ENCODE assay signal across 15 mouse cellular contexts in genomic region chr8:56706377-56706776, GRCm38 (mm10).
DNase-seq lines count a peak whose midpoint lies in the region; ATAC-seq lines count a peak whose summit lies in the region.
"Had no signal": no experiment of that assay in that cellular context is flagged by ENCODE, and none has a peak within 500 bp of the region (broad histone marks: within the 10 kb centered on the region; RNA-seq: fewer than 3 reads in every experiment).

No protein-coding gene starts in this region.

- H3K9ac ChIP-seq in neural tube, embryonic 13.5 days, result no peak overlapping the region
- H3K9ac ChIP-seq in forebrain, embryonic 13.5 days, result no peak overlapping the region
- no peak overlapping the region for H3K9ac ChIP-seq in limb, embryonic 13.5 days
- no peak overlapping the region for H3K9ac ChIP-seq in neural tube, embryonic 15.5 days (replicated peaks)
- no peak overlapping the region for H3K9ac ChIP-seq in kidney, embryonic 15.5 days
- H3K9ac ChIP-seq: liver, embryonic 13.5 days had no signal

- ATAC-seq in neural tube, embryonic 13.5 days (ENCODE audit: low read depth), result no peak
- ATAC-seq in forebrain, embryonic 13.5 days, result no peak
- no peak for ATAC-seq in limb, embryonic 13.5 days (ENCODE audit: low FRiP score, low read depth)
- no peak for ATAC-seq in neural tube, embryonic 15.5 days (ENCODE audit: low FRiP score)
- ATAC-seq in kidney, embryonic 15.5 days (replicated peaks; ENCODE audit: low FRiP score), result no peak
- ATAC-seq: Patski had no signal

- H3K4me2 ChIP-seq in neural tube, embryonic 13.5 days, result peak overlapping the region; percentile 38
- H3K4me2 ChIP-seq in forebrain, embryonic 13.5 days, result peak overlapping the region; percentile 51
- peak overlapping the region; percentile 53 for H3K4me2 ChIP-seq in limb, embryonic 13.5 days (replicated peaks)
- peak overlapping the region; percentile 33; the same call in 1 of the 2 replicates for H3K4me2 ChIP-seq in neural tube, embryonic 15.5 days
- no peak overlapping the region for H3K4me2 ChIP-seq in kidney, embryonic 15.5 days
- H3K4me2 ChIP-seq: liver, embryonic 13.5 days had no signal

- no peaks in the 10 kb centered on the region for H3K9me3 ChIP-seq in neural tube, embryonic 13.5 days
- H3K9me3 ChIP-seq in forebrain, embryonic 13.5 days (replicated peaks), result no peaks in the 10 kb centered on the region
- H3K9me3 ChIP-seq in limb, embryonic 13.5 days, result no peaks in the 10 kb centered on the region
- H3K9me3 ChIP-seq in neural tube, embryonic 15.5 days (replicated peaks), result no peaks in the 10 kb centered on the region
- no peaks in the 10 kb centered on the region for H3K9me3 ChIP-seq in kidney, embryonic 15.5 days (replicated peaks)
- H3K9me3 ChIP-seq: heart, embryonic 13.5 days; liver, embryonic 13.5 days had no signal

- DNase-seq in neural tube, embryonic 10.5 days (ENCODE audit: extremely low spot score, low spot score), result no peak
- no peak for DNase-seq in urinary bladder, postnatal 14 days (ENCODE audit: low spot score)
- no peak for DNase-seq in frontal cortex, postnatal 14 days (ENCODE audit: low spot score in 2 of 2)
- DNase-seq: adrenal gland, postnatal 10 days; cerebellum, postnatal 25 days; gastrocnemius, postnatal 10 days; liver, embryonic 13.5 days had no signal

- peaks cover 13% of the 10 kb centered on the region for H3K4me1 ChIP-seq in neural tube, embryonic 13.5 days (replicated peaks)
- peaks cover 20% of the 10 kb centered on the region for H3K4me1 ChIP-seq in forebrain, embryonic 13.5 days
- H3K4me1 ChIP-seq in limb, embryonic 13.5 days, result peaks cover 8% of the 10 kb centered on the region
- H3K4me1 ChIP-seq in neural tube, embryonic 15.5 days, result peaks cover 9% of the 10 kb centered on the region; the same call in 1 of the 2 replicates
- H3K4me1 ChIP-seq in kidney, embryonic 15.5 days, result no peaks in the 10 kb centered on the region
- H3K4me1 ChIP-seq: liver, embryonic 13.5 days had no signal

- H3K36me3 ChIP-seq in neural tube, embryonic 13.5 days, result no peaks in the 10 kb centered on the region
- no peaks in the 10 kb centered on the region for H3K36me3 ChIP-seq in forebrain, embryonic 13.5 days (ENCODE audit: poor library complexity, severe bottlenecking)
- H3K36me3 ChIP-seq in limb, embryonic 13.5 days, result no peaks in the 10 kb centered on the region
- no peaks in the 10 kb centered on the region for H3K36me3 ChIP-seq in neural tube, embryonic 15.5 days
- no peaks in the 10 kb centered on the region for H3K36me3 ChIP-seq in kidney, embryonic 15.5 days
- H3K36me3 ChIP-seq: heart, embryonic 13.5 days; liver, embryonic 13.5 days had no signal

- no peaks in the 10 kb centered on the region for H3K27me3 ChIP-seq in neural tube, embryonic 13.5 days
- H3K27me3 ChIP-seq in forebrain, embryonic 13.5 days, result no peaks in the 10 kb centered on the region
- H3K27me3 ChIP-seq in limb, embryonic 13.5 days, result 0 out of 2 replicates have a peak, but pooled peaks cover 3% of the 10 kb centered on the region
- no peaks in the 10 kb centered on the region for H3K27me3 ChIP-seq in neural tube, embryonic 15.5 days (replicated peaks)
- H3K27me3 ChIP-seq in kidney, embryonic 15.5 days, result no peaks in the 10 kb centered on the region
- H3K27me3 ChIP-seq: heart, embryonic 13.5 days; liver, embryonic 13.5 days had no signal

- 51% methylated on average over 10 of the region's 10 CpGs for WGBS in neural tube, embryonic 13.5 days
- WGBS in forebrain, embryonic 13.5 days, result 22% methylated on average over 10 of the region's 10 CpGs
- WGBS in limb, embryonic 13.5 days, result 28% methylated on average over 10 of the region's 10 CpGs
- WGBS in neural tube, embryonic 15.5 days, result 49% methylated on average over 10 of the region's 10 CpGs
- WGBS in kidney, embryonic 15.5 days, result 56% methylated on average over 10 of the region's 10 CpGs

- H3K27ac ChIP-seq in neural tube, embryonic 13.5 days (replicated peaks), result no peak overlapping the region
- no peak overlapping the region for H3K27ac ChIP-seq in forebrain, embryonic 13.5 days
- H3K27ac ChIP-seq in limb, embryonic 13.5 days, result no peak overlapping the region
- H3K27ac ChIP-seq in neural tube, embryonic 15.5 days (replicated peaks), result no peak overlapping the region
- no peak overlapping the region for H3K27ac ChIP-seq in kidney, embryonic 15.5 days
- H3K27ac ChIP-seq: heart, embryonic 13.5 days; kidney, postnatal 0 days; liver, embryonic 13.5 days had no signal

- H3K4me3 ChIP-seq in neural tube, embryonic 13.5 days, result no peak overlapping the region
- 0 out of 2 replicates have a peak overlapping the region, but pooled peaks have one; percentile 12 for H3K4me3 ChIP-seq in forebrain, embryonic 13.5 days
- peak overlapping the region; percentile 15; the same call in 1 of the 2 replicates for H3K4me3 ChIP-seq in limb, embryonic 13.5 days
- no peak overlapping the region for H3K4me3 ChIP-seq in neural tube, embryonic 15.5 days (replicated peaks)
- H3K4me3 ChIP-seq in kidney, embryonic 15.5 days (replicated peaks), result no peak overlapping the region
- H3K4me3 ChIP-seq: heart, embryonic 13.5 days; liver, embryonic 13.5 days had no signal

Comparison
In these comparisons a context has a peak if more than half of its experiments do, and no peak if none do; other contexts are left out.
1. H3K4me3 ChIP-seq: peak in forebrain, embryonic 13.5 days (single experiment) and limb, embryonic 13.5 days (single experiment); none in neural tube, embryonic 13.5 days (single experiment), neural tube, embryonic 15.5 days (single experiment) and kidney, embryonic 15.5 days (single experiment).